In genomic region chr4:139813371-139813960, GRCm38 (mm10) we compare ENCODE assay signal across 23 mouse cellular contexts. TPM values are rescaled to one million over a fixed set of nuclear protein-coding genes. Genes with fewer than 3 reads are reported as not detected.
A peak's percentile ranks its signal among the peaks of the same experiment; 100 is the strongest.
DNase-seq lines count a peak whose midpoint lies in the region; ATAC-seq lines count a peak whose summit lies in the region.
"Had no signal": no experiment of that assay in that cellular context is flagged by ENCODE, and none has a peak within 500 bp of the region (broad histone marks: within the 10 kb centered on the region; RNA-seq: fewer than 3 reads in every experiment).

No protein-coding gene starts in this region.

- peak overlapping the region; percentile 31; the same call in 1 of the 2 replicates for H3K9ac ChIP-seq in midbrain, embryonic 11.5 days (ENCODE audit: low read length)
- H3K9ac ChIP-seq in midbrain, embryonic 15.5 days, result no peak overlapping the region
- no peak overlapping the region for H3K9ac ChIP-seq in liver, embryonic 11.5 days (ENCODE audit: low read depth, low read length)
- H3K9ac ChIP-seq: embryonic facial prominence, embryonic 15.5 days; forebrain, embryonic 13.5 days; hindbrain, embryonic 15.5 days; limb, embryonic 12.5 days; liver, embryonic 14.5 days; neural tube, embryonic 15.5 days had no signal

- no peak overlapping the region for H3K4me2 ChIP-seq in midbrain, embryonic 11.5 days
- H3K4me2 ChIP-seq in midbrain, embryonic 15.5 days, result no peak overlapping the region
- H3K4me2 ChIP-seq in liver, embryonic 11.5 days, result no peak overlapping the region
- H3K4me2 ChIP-seq: embryonic facial prominence, embryonic 15.5 days; forebrain, embryonic 13.5 days; hindbrain, embryonic 15.5 days; limb, embryonic 12.5 days; neural tube, embryonic 15.5 days had no signal

- peaks cover 80% of the 10 kb centered on the region for H3K27me3 ChIP-seq in midbrain, embryonic 11.5 days (ENCODE audit: control insufficient read depth, insufficient read depth, low read length)
- peaks cover 67% of the 10 kb centered on the region for H3K27me3 ChIP-seq in midbrain, embryonic 15.5 days (replicated peaks)
- H3K27me3 ChIP-seq in liver, embryonic 11.5 days (replicated peaks; ENCODE audit: control insufficient read depth, insufficient read depth, low read length), result peaks cover 97% of the 10 kb centered on the region

- H3K27ac ChIP-seq in midbrain, embryonic 11.5 days (ENCODE audit: low read depth, low read length), result no peak overlapping the region
- H3K27ac ChIP-seq in midbrain, embryonic 15.5 days, result no peak overlapping the region
- H3K27ac ChIP-seq in liver, embryonic 11.5 days (ENCODE audit: low read depth, low read length), result no peak overlapping the region
- H3K27ac ChIP-seq: embryonic facial prominence, embryonic 15.5 days; forebrain, embryonic 13.5 days; hindbrain, embryonic 15.5 days; kidney, postnatal 0 days; limb, embryonic 12.5 days; liver, embryonic 14.5 days; neural tube, embryonic 15.5 days had no signal

- H3K4me3 ChIP-seq in midbrain, embryonic 11.5 days (ENCODE audit: low read depth, low read length), result no peak overlapping the region
- no peak overlapping the region for H3K4me3 ChIP-seq in midbrain, embryonic 15.5 days
- no peak overlapping the region for H3K4me3 ChIP-seq in liver, embryonic 11.5 days (ENCODE audit: low read depth, low read length)
- H3K4me3 ChIP-seq: embryonic facial prominence, embryonic 15.5 days; forebrain, embryonic 13.5 days; hindbrain, embryonic 15.5 days; limb, embryonic 12.5 days; megakaryocyte, embryonic 14.5 days; neural tube, embryonic 15.5 days had no signal

- H3K36me3 ChIP-seq in midbrain, embryonic 11.5 days (ENCODE audit: control insufficient read depth, insufficient read depth, low read length), result no peaks in the 10 kb centered on the region
- no peaks in the 10 kb centered on the region for H3K36me3 ChIP-seq in midbrain, embryonic 15.5 days (replicated peaks)
- H3K36me3 ChIP-seq in liver, embryonic 11.5 days (ENCODE audit: control insufficient read depth, insufficient read depth, low read length), result no peaks in the 10 kb centered on the region
- H3K36me3 ChIP-seq: embryonic facial prominence, embryonic 15.5 days; hindbrain, embryonic 15.5 days; limb, embryonic 12.5 days; neural tube, embryonic 15.5 days had no signal

- peaks cover 64% of the 10 kb centered on the region for H3K4me1 ChIP-seq in midbrain, embryonic 11.5 days (ENCODE audit: control insufficient read depth, insufficient read depth, low read length)
- H3K4me1 ChIP-seq in midbrain, embryonic 15.5 days, result peaks cover 27% of the 10 kb centered on the region
- no peaks in the 10 kb centered on the region for H3K4me1 ChIP-seq in liver, embryonic 11.5 days (replicated peaks; ENCODE audit: control insufficient read depth, insufficient read depth, low read length)
- H3K4me1 ChIP-seq: megakaryocyte, embryonic 14.5 days had no signal

- DNase-seq in midbrain, embryonic 11.5 days (ENCODE audit: low spot score, missing footprints), result no peak
- DNase-seq in T-cell, adult 2 months (ENCODE audit: low spot score), result peak; percentile 27
- DNase-seq in naive thymus-derived CD4-positive, alpha-beta T cell, adult 2 months (ENCODE audit: low read depth), result peak; percentile 45
- peak; percentile 83 for DNase-seq in thymus, postnatal 14 days
- DNase-seq in layer of hippocampus, postnatal 25 days (ENCODE audit: extremely low spot score in 1 of 2, low spot score in 1 of 2), result no peak
- no peak for DNase-seq in left cerebral cortex, adult 11 months (ENCODE audit: low spot score)
- no peak for DNase-seq in liver, embryonic 11.5 days (ENCODE audit: low spot score)
- DNase-seq: adrenal gland, adult 8-10 months; cerebellum, postnatal 10 days; heart, postnatal 10 days had no signal

- WGBS in midbrain, embryonic 11.5 days, result 21% methylated on average over 9 of the region's 9 CpGs
- WGBS in midbrain, embryonic 15.5 days, result 28% methylated on average over 9 of the region's 9 CpGs
- 9% methylated on average over 8 of the region's 9 CpGs for WGBS in liver, embryonic 11.5 days

- H3K9me3 ChIP-seq in midbrain, embryonic 11.5 days (ENCODE audit: control insufficient read depth, low read length), result no peaks in the 10 kb centered on the region
- no peaks in the 10 kb centered on the region for H3K9me3 ChIP-seq in midbrain, embryonic 15.5 days
- H3K9me3 ChIP-seq in liver, embryonic 11.5 days (ENCODE audit: control insufficient read depth, low read length), result no peaks in the 10 kb centered on the region
- H3K9me3 ChIP-seq: embryonic facial prominence, embryonic 15.5 days; forebrain, embryonic 13.5 days; hindbrain, embryonic 15.5 days; megakaryocyte, embryonic 14.5 days; neural tube, embryonic 15.5 days had no signal

- ATAC-seq in midbrain, embryonic 11.5 days (ENCODE audit: low FRiP score), result no peak
- no peak for ATAC-seq in midbrain, embryonic 15.5 days (replicated peaks)
- ATAC-seq in liver, embryonic 11.5 days (replicated peaks; ENCODE audit: low FRiP score), result no peak
- ATAC-seq: forebrain, embryonic 13.5 days; intestine, embryonic 16.5 days; lung, postnatal 0 days had no signal

RNA-seq across cellular contexts. Expression of gene Pax7, which starts 19.9 kb away (rescaled TPM):
- 3.1 and 3.4 TPM in 2 replicates for polyA plus RNA-seq in midbrain, embryonic 11.5 days (2014; fragmentation: Nextera tagmentation; extraction: Ambion mirVana)
- polyA plus RNA-seq in midbrain, embryonic 15.5 days (2015; fragmentation: Nextera tagmentation; extraction: Ambion mirVana), result 3.5 and 3.8 TPM in 2 replicates
- not detected for total RNA-seq in layer of hippocampus, postnatal 25 days (2021)
- 0.12 and 0.19 TPM in 2 replicates for polyA plus RNA-seq in liver, embryonic 11.5 days (2014; fragmentation: Nextera tagmentation; extraction: Ambion mirVana)
- total RNA-seq: adrenal gland, adult 8-10 months; heart, adult 8-10 months; heart, postnatal 10 days had no signal
- polyA plus RNA-seq: intestine, embryonic 16.5 days; kidney, postnatal 0 days; liver, embryonic 14.5 days; lung, postnatal 0 days; small intestine, adult 2 months had no signal

Comparison
In these comparisons a context has a peak if more than half of its experiments do, and no peak if none do; other contexts are left out.
1. DNase-seq: peak in T-cell, adult 2 months (single experiment), naive thymus-derived CD4-positive, alpha-beta T cell, adult 2 months (single experiment) and thymus, postnatal 14 days (single experiment); none in midbrain, embryonic 11.5 days (single experiment), layer of hippocampus, postnatal 25 days (0 of 2), left cerebral cortex, adult 11 months (single experiment) and liver, embryonic 11.5 days (single experiment).